Mouse (Mus musculus) retina, embryonic 14.5 days (tissue): Measurements from ENCODE around the gene Med21.
A peak's percentile ranks its signal among the peaks of the same experiment; 100 is the strongest.

Experiments
- DNase-seq: peaks from one replicate; pipeline ENCODE4 v3.0.0-alpha.2; 2015; ENCODE audit warnings: low spot score

Med21 gene

DNA sequence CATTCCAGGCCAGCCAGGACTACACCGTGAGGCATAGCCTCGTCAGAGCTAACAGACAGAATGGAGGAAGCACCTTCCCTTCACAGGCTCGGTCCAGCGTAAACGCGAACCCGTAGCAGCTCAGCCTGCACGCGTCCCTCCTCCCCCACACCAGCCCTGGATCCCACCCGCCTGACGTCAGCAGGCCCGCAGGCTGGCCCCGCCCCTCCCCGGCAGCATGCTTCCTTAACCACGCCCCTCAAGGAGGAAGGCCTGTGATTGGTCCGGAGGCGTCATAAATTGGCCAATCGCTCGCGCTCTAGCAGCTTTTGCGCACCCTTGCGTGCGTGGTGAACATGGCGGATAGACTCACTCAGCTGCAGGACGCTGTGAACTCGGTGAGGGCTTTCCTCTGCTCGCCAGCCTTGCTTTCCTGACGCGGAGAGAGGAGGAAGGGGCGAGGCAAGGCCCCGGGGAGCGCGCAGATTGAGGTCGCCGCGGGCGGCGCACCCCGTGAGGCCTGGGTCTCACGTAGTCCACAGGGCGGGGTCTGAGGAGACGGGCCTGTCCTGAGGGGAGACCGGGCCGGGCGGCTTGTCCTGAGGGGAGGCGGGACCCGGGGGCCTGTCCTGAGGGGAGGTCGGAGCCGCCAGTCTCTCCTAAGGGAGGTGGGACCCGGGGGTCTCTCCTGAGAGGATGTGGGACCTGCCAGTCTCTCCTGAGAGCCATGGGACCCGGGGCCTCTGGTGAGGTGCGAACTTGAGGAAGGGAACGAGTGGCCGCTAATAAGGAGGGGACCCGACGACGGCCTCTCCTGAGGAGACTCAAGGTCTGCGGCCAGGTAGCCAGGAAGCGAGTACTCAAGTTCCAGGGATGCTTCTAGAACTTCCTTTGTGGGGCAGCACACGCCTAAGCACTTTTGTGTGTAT, at the start of gene Med21, which contains the start of gene Tm7sf3:
Gene Med21, plus strand, starts transcription at position 272 of the 908 bp plus-strand sequence.
Gene Tm7sf3, minus strand, starts transcription at position 549 of the 908 bp plus-strand sequence.
- DNase-seq = peak; percentile 98

DNA sequence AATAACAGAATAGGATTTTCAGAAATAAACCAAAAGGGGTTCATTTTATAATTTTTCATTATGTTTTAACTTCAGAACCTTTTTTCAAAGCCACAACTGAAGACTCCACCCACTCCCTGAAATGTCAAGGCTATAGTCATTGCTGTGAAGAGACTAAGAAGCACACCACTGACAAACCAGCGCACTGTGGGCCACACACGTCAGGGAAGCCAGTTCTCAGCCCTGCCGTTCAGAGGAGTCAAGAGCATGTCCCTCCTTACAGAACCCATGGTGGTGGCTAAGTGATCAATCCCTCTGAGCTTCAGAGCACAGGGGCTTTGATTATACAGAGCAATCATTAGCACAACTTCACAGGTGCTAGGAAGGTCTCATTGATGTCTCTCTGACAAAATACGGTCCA, 39.7 kb upstream of the Med21 start:
- DNase-seq = no peak

DNA sequence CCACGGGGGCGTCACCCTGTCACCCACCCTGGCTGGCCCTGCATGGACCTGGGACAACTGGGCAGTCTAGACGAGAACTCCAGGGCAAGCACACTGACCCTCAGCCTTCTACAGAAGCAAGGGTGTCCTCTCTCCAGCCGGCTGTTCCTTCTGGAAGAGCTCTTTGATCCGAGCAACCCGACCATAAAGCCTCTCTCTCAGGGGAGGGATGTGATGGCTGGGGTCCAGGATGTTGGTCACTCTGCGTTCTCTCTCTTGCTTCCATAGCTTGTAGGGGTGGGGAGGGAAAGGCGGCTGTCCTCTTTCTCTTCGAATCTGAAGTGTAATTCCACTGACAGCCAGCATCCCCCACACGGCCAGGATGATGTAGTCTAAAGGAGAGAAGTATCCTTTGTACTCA, 38.7 kb upstream of the Med21 start:
- DNase-seq = no peak

DNA sequence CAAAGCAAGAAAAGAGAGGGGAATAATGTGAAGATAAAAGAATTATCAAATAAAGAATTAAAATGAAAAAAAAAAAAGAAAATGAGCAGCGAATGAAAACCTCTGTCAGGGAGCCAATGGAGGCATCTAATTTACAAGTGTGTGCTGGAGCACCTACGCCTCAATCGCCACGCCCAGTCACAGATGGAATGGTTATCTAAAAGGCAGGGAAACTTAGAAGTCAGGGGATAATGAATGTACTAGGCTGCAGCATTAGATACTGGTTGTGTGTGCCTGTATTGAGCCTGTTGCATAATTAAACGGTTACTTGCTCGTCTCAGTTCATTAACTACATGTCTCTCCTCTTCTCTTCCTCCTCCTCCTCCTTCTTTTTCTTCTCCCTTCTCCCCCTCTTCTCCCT, 31.0 kb upstream of the Med21 start:
- no peak for DNase-seq

DNA sequence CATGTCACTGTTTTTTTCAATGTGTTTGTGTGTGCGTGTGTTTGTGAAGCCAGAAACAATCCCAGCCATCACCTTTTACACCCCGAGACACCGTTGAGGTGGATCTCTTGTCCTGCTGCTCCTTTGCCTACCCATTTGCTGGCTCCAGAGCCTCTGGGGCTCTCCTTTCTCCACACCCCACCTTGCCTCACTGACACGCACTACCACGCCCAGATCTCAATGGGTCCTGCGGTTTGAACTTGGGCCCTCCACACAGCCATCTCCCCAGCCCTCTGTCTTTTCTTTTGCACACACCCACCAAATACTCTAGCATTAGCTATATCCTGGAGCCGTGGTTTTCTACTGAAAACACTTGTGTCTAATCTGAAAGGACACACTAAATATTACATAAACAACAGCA, 30.4 kb upstream of the Med21 start:
- no peak for DNase-seq

DNA sequence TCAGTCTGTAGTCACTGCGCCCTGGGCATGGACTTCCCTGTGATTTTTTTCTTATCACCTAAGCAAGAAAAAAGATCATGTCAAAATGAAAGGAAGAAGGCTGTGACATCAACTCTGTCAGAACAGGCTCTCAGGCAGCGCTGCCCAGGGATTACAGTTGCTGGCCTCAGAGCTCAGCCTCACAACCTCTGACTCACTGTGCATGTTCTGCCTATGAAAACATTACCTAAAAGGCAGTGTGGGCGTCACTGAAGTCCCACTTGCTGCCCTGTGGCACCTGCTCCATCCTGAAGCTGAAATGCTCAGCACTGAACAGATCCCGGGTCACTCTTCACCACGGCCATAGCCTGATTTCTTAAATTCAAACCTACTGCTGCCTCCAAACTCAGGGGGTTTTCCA, 29.6 kb upstream of the Med21 start:
- DNase-seq = no peak

DNA sequence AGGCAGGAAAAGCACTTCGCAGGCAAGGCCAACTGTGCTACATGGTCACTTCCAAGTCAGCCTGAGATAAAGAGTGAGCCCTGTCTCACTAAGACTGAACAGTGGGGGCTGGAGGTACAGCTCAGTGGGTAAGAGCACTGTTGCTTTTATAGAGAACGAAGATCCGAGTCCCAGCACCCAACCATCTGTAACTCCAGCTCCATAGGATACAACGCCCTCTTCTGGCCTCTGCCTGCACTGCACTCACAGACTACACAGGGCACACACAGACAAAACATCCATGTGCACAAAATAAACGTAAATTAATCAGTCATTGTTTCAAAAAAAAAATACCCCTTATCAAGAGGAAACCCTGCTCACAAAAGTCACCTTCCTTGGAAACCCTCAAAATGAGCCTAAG, 28.4 kb upstream of the Med21 start:
- DNase-seq = no peak

DNA sequence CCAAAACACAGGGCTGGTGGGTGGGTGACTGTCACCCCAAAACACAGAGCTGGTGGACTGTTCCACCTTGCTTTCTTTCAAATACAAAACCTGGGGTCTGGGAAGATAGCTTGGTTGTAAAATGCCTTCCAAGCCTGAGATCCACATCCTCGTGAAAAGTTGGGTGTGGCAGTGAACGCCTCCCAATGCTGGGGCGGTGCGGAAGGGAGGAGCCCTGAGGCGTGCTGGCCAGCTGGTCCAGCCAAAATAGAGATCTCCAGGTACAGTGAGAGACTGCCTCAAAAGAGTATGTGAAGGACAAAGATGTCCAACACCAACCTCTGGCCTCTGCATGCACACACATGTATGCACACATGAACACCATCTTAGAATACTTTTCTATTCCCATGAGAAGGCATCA, 27.8 kb upstream of the Med21 start:
- no peak for DNase-seq

DNA sequence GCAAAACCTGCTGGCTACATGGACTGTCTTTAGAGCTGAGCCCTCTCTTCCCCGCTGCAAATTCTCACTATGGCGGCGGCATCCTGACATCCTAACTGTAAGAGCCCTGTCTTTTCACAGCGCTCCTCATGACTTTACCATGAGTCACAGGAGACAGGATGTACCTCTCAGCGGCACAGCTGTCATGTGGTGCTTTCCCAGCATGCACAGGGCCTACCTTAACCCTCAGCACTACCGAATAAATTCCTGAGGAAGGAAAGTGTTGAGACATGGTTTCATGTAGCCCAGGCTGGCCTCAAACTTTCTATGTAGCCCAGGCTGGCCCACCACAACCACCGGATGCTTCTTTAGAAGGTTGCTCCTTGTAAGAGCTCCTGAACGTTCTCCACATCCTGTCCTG, 26.5 kb upstream of the Med21 start:
- no peak for DNase-seq

DNA sequence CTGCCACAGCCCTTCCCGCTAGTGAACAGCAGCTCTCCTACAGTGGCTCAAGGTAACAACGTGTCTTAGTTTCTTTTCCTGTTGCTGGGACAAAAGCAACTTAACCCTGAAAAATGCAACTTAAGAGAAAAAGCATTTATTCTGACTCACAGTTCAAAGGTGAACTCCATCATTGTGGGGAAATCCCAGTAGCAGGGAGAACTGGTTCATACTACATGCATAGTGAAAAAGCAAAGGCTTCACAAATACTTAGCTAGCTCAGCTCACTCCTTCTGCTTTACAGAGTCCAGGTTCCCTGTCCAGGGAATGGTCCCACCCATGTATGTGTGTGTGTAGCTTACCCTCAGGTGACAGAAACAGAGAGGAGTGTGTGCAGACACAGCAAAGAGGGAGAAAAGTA, 25.7 kb upstream of the Med21 start:
- no peak for DNase-seq

DNA sequence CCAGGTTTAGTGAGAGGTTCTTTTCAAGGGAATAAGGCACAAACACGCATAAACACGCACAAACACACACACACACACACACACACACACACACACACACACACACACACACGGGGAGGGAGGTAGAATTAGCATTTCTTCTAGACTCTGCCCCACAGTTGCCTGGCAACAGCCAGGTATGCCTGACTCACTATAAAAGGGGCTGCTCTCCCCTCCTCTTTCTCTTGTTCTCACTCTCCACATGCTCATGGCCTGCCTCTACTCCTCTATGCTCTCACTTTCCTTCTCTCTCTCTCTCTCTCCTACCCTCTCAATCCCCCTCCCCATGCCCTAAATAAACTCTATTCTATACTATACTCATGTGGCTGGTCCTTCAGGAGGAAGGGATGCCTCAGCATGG, 14.2 kb upstream of the Med21 start:
- no peak for DNase-seq

DNA sequence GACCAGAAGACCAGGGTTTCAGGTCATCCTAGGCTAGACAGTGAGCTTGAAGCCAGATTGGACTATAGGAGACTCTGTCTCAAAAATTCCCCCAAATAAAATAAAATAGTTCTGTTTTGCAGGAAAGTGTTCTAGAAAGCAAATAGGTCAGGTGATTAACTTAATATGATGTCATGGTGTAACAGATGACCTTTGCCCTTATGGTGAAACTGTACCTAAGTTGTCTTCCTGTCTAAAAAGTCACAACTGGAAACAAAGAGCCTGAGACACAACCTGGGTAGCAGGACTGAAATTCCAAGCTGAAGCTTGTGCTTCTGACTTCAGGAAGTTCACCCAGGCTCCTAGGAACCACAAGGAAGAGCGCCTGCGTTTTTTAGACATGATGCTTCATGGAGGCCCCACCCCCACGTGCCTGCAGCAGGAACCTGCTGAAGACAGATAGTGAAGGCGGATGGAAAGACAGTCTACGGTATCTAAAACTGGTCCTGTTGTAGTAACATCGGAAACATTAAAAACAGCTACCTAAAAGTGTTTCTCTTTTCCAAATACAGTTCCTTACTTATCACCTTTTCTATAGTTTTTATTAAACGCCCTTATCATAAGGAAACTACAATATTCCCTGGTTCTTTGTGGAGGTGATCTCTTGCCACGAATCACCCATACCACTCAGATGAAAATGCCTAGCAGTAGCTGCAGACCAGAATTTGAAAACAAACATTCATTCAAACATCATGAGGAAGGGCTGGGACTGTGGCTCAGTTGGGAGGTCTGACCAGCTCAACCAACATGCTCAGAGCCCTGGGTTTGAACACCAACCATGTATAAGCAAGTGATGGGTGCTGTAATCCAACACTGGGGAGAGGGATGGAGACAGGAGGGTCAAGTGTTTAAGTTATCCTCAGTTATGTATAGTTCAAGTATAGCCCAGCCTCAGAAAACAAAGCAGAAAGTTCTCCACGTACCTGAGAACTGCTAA, 12.3 kb upstream of the Med21 start:
- DNase-seq = no peak

DNA sequence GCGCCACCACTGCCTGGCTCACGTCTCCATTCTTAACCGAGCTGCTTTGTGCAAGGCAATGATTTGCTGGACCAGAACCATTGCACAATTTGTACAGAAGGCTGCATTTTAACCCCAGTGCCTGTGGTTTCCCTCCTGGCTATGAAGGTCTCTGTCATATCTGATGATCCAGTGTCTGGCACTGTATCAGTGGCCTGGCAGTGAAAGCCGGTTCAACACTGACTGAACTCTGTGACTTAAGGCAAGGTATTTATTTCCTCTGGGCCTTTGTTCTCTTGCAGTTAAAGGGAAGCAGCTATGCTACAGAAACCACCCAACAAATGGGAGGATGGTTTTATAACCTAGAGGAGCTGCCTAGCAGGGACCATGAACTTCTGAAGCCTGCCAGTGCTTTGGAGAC, 11.4 kb upstream of the Med21 start:
- DNase-seq = no peak

DNA sequence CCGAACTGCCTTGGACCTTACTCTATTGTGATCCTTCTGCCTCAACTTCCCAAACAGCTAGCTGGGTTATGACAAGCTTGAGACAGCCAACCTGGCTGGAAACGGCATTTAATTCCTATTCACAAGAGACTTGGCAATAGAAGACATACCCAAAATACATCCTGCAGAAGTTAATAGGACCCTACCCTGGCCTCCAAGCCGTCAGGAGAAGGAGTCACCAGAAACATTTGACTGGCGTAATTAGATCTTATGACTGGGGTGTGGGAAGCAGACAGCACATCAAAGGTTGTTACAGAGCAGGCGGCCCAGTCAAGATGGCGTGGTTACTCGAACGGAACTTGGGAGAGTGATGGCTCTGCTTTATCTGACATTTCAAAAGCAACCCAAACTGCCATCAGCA, 10.5 kb upstream of the Med21 start:
- no peak for DNase-seq

DNA sequence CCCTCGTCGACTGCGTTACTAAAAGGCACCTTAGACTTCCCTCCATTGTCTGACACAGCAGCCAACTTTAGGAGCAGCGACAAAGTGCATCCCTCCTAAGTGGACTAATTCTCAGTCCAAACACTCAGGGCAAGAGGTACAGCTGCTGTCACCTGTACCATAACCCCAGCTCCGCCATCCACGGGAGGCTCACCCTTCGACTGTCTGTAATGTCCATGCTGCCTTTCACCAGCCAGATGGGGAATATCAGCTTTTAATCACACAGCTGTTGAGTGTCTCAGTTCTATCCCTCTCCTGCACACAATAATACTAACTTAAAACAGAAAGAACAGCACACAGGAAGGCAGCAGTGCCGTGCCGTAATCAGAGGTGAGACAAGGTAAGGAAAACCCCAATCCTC, 9.9 kb upstream of the Med21 start:
- no peak for DNase-seq

DNA sequence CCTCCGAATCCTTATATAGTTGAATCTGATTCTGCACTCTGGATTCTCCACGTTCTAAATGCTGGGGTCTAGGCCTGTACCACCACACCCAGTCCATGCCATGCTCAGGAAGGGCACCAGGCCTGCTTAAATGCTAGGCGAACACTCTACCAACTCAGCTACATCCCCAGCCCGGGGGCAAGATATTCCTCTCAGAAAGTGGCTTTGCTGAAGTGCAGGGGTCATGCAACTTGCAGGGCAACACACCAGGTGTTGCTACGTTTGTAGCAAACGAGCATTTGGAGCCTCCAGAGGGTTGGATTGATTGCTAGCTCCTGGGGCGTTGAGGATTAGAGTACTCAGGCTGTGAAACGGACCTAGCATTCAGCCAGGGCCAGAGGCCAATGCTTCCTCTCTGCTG, 9.2 kb upstream of the Med21 start:
- peak; percentile 21 for DNase-seq

DNA sequence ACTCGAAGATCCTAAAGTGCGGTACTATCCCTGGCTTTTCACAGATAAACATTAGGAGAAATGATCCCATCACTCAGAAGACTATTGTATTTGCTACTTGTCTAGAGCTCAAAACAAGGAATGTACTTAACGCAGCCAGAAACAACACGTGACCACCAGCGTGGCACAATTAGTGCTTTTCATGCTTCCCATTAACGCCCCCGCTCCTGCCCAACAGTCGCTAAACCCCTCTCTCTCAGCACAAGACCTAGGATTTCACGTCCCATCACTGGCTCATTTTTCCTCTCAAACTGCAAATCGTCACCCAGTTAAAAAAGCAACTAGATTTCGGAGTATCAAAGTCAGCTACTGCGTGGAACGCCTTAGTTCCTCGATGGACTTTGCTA, 8.7 kb upstream of the Med21 start:
- DNase-seq = no peak

DNA sequence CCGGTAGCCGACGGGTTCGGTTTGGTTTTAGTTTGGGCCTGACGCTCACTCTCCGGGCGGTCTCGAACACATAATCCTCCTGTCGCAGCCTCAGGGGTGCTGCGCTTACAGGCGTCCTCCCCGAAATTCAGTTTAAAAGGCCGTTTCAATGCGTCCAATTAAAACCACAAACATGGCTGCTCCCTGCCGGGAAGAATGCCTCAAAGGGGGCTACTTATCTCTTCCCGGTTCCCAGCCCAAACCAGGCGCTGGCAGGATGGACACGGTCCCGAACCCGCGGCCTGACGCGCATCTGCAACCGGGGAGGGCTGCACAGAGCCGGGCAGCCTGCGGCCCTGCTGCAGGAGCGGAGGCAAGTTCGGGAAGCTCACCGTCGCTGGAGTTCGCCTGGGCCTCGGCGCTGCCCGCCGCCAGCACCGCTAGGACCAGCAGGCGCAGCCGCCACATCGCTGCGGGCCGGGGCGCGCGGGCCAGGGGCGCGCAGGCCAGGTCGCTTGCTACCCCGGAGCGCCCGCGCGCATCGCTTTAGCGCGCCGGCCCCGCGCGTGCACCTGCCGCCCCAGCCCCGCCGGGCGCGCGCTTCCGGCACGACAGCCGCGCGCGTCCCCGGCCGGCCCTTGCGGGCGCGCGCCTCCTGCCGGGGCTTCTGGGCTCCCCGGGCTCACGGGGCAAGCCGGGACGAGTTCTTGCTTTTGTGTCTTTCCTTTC, 8.2 kb upstream of the Med21 start:
- DNase-seq = peak; percentile 90

DNA sequence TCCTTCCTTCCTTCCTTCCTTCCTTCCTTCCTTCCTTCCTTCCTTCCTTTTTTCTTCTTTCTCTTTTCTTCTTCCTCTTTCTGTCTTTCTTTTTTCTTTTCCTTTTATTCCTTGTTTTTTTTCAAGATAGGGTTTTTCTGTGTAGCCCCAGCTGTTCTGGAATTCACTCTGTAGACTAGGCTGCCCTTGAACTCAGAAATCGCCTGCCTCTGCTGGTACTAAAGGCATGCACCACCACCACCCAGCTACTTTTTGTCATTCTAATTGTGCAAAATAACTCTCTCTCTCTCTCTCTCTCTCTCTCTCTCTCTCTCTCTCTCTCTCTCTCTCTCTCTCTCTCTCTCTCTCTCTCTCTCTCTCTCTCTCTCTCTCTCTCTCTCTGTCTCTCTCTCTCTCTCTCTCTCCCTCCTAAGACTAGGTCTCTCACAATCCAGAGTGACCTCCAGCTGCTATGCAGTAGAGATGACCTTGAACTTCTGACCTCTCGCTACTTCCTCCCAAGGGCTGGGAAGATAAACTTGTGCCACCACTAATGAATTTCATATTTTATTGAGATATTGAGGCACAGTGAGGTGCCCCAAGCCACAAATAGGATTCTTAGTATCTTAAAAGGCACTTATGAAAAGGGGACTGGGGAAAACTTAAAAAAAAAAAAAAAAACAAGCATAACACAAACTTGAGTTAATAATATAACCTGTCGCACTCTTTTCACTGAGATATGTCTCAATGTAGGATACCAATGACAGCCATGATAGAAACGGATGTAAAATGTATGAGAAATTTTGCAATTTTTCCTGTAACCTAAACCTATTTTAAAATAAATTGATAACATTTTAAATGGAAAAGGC, 7.4 kb upstream of the Med21 start:
- DNase-seq = peak; percentile 26

DNA sequence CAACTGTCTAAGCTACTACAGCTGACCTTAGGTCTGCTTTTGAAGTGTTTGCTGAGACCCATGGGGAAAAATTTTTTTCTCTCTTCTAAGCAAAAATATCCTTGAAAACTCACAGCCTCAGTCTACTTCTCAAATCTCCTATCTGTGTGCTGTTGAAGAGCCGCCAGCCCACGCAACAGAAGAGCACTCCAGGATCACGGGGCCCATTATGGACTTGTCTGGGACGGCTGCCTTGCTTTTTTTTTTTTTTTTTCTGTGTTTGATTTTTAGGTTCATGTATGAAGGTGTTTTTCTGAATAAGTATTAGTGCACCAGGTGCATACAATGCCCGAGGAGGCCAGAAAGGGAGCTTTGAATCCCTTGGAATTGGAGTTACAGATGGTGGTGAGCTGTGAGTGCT, 5.9 kb upstream of the Med21 start:
- DNase-seq = no peak
